10 mouse cellular contexts compared by ENCODE assay signal in the genomic region with DNA sequence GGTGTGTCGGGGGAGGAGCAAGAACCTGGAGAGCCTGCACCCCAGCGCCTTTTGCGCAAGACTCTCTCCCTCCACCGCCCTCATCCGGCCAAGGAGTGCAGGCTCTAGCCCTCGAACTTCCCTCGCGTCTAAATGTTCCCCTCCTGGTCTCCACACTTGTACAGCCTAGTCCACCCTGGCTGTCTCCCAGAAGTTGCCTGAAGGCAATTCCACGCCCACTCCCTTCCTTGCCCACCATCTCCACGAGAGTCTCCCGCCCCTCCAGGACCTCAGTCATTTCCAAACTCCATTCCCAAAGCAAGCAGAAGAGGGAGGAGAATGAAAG. TPM values are rescaled to one million over a fixed set of nuclear protein-coding genes. Genes with fewer than 3 reads are reported as not detected.
DNase-seq lines count a peak whose midpoint lies in the region; ATAC-seq and TF ChIP-seq lines count a peak whose summit lies in the region.
"Had no signal": no experiment of that assay in that cellular context is flagged by ENCODE, and none has a peak within 500 bp of the region (broad histone marks: within the 10 kb centered on the region; RNA-seq: fewer than 3 reads in every experiment).

No protein-coding gene starts in this region.

- H3K9me3 ChIP-seq in midbrain, embryonic 11.5 days (ENCODE audit: control insufficient read depth, low read length) = no peaks in the 10 kb centered on the region
- H3K9me3 ChIP-seq in midbrain, postnatal 0 days (ENCODE audit: low read length) = no peaks in the 10 kb centered on the region
- H3K9me3 ChIP-seq in intestine, postnatal 0 days (ENCODE audit: control insufficient read depth) = no peaks in the 10 kb centered on the region
- H3K9me3 ChIP-seq: liver, embryonic 13.5 days had no signal

- no peak overlapping the region for H3K4me2 ChIP-seq in midbrain, embryonic 11.5 days
- no peak overlapping the region for H3K4me2 ChIP-seq in midbrain, postnatal 0 days (ENCODE audit: low read depth, low read length, poor library complexity, severe bottlenecking)
- H3K4me2 ChIP-seq in intestine, postnatal 0 days (replicated peaks; ENCODE audit: low read depth) = no peak overlapping the region
- H3K4me2 ChIP-seq: liver, embryonic 13.5 days had no signal

- WGBS in midbrain, embryonic 11.5 days = 0% methylated on average over 10 of the region's 11 CpGs
- WGBS in midbrain, postnatal 0 days = 2% methylated on average over 11 of the region's 11 CpGs
- 3% methylated on average over 11 of the region's 11 CpGs for WGBS in intestine, postnatal 0 days

- H3K9ac ChIP-seq in midbrain, embryonic 11.5 days (ENCODE audit: low read length) = no peak overlapping the region
- no peak overlapping the region for H3K9ac ChIP-seq in midbrain, postnatal 0 days (replicated peaks; ENCODE audit: low read length, poor library complexity, severe bottlenecking)
- no peak overlapping the region for H3K9ac ChIP-seq in intestine, postnatal 0 days (ENCODE audit: low read depth, low read length)
- H3K9ac ChIP-seq: liver, embryonic 13.5 days had no signal

- H3K27ac ChIP-seq in midbrain, embryonic 11.5 days (ENCODE audit: low read depth, low read length) = no peak overlapping the region
- no peak overlapping the region for H3K27ac ChIP-seq in midbrain, postnatal 0 days (ENCODE audit: low read depth, low read length)
- H3K27ac ChIP-seq in intestine, postnatal 0 days (ENCODE audit: low read depth, low read length) = no peak overlapping the region
- H3K27ac ChIP-seq: liver, embryonic 13.5 days had no signal

- no peak; the same call in 1 of the 2 replicates for TF ChIP-seq CTCF in midbrain, postnatal 0 days (IDR thresholded peaks at IDR 0.05)
- peak; percentile 42 for TF ChIP-seq CTCF in intestine, postnatal 0 days (IDR thresholded peaks at IDR 0.05; ENCODE audit: low read depth)

- ATAC-seq in midbrain, embryonic 11.5 days (ENCODE audit: low FRiP score) = no peak
- ATAC-seq in midbrain, postnatal 0 days (ENCODE audit: low FRiP score) = no peak
- ATAC-seq in intestine, postnatal 0 days = no peak

- H3K4me3 ChIP-seq in midbrain, embryonic 11.5 days (ENCODE audit: low read depth, low read length) = no peak overlapping the region
- H3K4me3 ChIP-seq in midbrain, postnatal 0 days (ENCODE audit: low read depth, low read length) = no peak overlapping the region
- H3K4me3 ChIP-seq in intestine, postnatal 0 days (ENCODE audit: low read depth, low read length) = no peak overlapping the region
- H3K4me3 ChIP-seq: liver, embryonic 13.5 days had no signal

- H3K36me3 ChIP-seq in midbrain, embryonic 11.5 days (ENCODE audit: control insufficient read depth, insufficient read depth, low read length) = no peaks in the 10 kb centered on the region
- H3K36me3 ChIP-seq in midbrain, postnatal 0 days (ENCODE audit: insufficient read depth, low read length) = no peaks in the 10 kb centered on the region
- H3K36me3 ChIP-seq in intestine, postnatal 0 days (ENCODE audit: control insufficient read depth, insufficient read depth) = no peaks in the 10 kb centered on the region
- H3K36me3 ChIP-seq: liver, embryonic 13.5 days had no signal

- peak; percentile 61 for DNase-seq in cerebellum, adult 11-12 months
- no peak for DNase-seq in cerebellum, adult 11 months
- peak; percentile 95 for DNase-seq in midbrain, embryonic 11.5 days (ENCODE audit: low spot score, missing footprints)
- DNase-seq in midbrain, postnatal 0 days (ENCODE audit: low spot score) = no peak
- no peak for DNase-seq in layer of hippocampus, adult 9-10 months (ENCODE audit: low spot score)
- no peak for DNase-seq in gastrocnemius, postnatal 14 days
- no peak for DNase-seq in left cerebral cortex, postnatal 10 days (ENCODE audit: extremely low spot score in 1 of 2, low spot score in 2 of 2)
- DNase-seq: liver, embryonic 13.5 days had no signal

- peaks cover 8% of the 10 kb centered on the region for H3K4me1 ChIP-seq in midbrain, embryonic 11.5 days (ENCODE audit: control insufficient read depth, insufficient read depth, low read length)
- no peaks in the 10 kb centered on the region for H3K4me1 ChIP-seq in midbrain, postnatal 0 days (ENCODE audit: insufficient read depth, low read length)
- H3K4me1 ChIP-seq in intestine, postnatal 0 days (replicated peaks; ENCODE audit: control insufficient read depth, insufficient read depth, low read length) = 0 out of 2 replicates have a peak, but pooled peaks cover 2% of the 10 kb centered on the region

- intact Hi-C loops in gastrocnemius, postnatal 14 days (cut with DNase I; ENCODE audit: low total_unique reads) = no loop called here
- intact Hi-C loops in left cerebral cortex, postnatal 10 days (cut with DNase I) = no loop called here

- H3K27me3 ChIP-seq in midbrain, embryonic 11.5 days (ENCODE audit: control insufficient read depth, insufficient read depth, low read length) = peaks cover 99% of the 10 kb centered on the region
- peaks cover 92% of the 10 kb centered on the region for H3K27me3 ChIP-seq in midbrain, postnatal 0 days (ENCODE audit: insufficient read depth, low read length)
- peaks cover 99% of the 10 kb centered on the region for H3K27me3 ChIP-seq in intestine, postnatal 0 days (replicated peaks; ENCODE audit: control insufficient read depth, insufficient read depth, low read length)

RNA-seq across cellular contexts. Expression of a gene that starts 1.1 kb away (rescaled TPM):
- polyA plus RNA-seq in midbrain, embryonic 11.5 days (2014; fragmentation: Nextera tagmentation; extraction: Ambion mirVana) = 45.5 and 45.7 TPM in 2 replicates
- total RNA-seq in midbrain, postnatal 0 days (2014; rRNA removed) = 15.4 and 27.1 TPM in 2 replicates
- polyA plus RNA-seq in midbrain, postnatal 0 days (2015; fragmentation: Nextera tagmentation; extraction: Ambion mirVana) = 6.9 and 11.3 TPM in 2 replicates
- 0.43 and 0.51 TPM in 2 replicates for polyA plus RNA-seq in intestine, postnatal 0 days (2015; fragmentation: Nextera tagmentation; extraction: Ambion mirVana)
- total RNA-seq in gastrocnemius, postnatal 14 days (2021) = under 1 TPM in 1 of 2 experiments, not detected in 1; 0.35 TPM
- total RNA-seq in left cerebral cortex, postnatal 10 days (2021) = 1 to 10 TPM; 7.0 to 7.5 TPM
- total RNA-seq: gastrocnemius, postnatal 4 days had no signal

Comparison
In these comparisons a context has a peak if more than half of its experiments do, and no peak if none do; other contexts are left out.
1. DNase-seq: peak in cerebellum, adult 11-12 months (single experiment) and midbrain, embryonic 11.5 days (single experiment); none in cerebellum, adult 11 months (single experiment), midbrain, postnatal 0 days (single experiment), layer of hippocampus, adult 9-10 months (single experiment), gastrocnemius, postnatal 14 days (single experiment) and left cerebral cortex, postnatal 10 days (0 of 2).
2. RNA of a gene that starts 1.1 kb away (total RNA-seq): 15.4 to 27.1 TPM in midbrain, postnatal 0 days and 7.0 to 7.5 TPM in left cerebral cortex, postnatal 10 days; 0.35 TPM in gastrocnemius, postnatal 14 days; every median in the first group is over 4 times any median in the second.